Mouse (Mus musculus): ENCODE results near the gene Slc35b2. TPM values are rescaled to one million over a fixed set of nuclear protein-coding genes. Genes with fewer than 3 reads are reported as not detected.

Gene Slc35b2
- polyA plus RNA-seq, 1 experiment from 2014 or later = 110 TPM

DNA sequence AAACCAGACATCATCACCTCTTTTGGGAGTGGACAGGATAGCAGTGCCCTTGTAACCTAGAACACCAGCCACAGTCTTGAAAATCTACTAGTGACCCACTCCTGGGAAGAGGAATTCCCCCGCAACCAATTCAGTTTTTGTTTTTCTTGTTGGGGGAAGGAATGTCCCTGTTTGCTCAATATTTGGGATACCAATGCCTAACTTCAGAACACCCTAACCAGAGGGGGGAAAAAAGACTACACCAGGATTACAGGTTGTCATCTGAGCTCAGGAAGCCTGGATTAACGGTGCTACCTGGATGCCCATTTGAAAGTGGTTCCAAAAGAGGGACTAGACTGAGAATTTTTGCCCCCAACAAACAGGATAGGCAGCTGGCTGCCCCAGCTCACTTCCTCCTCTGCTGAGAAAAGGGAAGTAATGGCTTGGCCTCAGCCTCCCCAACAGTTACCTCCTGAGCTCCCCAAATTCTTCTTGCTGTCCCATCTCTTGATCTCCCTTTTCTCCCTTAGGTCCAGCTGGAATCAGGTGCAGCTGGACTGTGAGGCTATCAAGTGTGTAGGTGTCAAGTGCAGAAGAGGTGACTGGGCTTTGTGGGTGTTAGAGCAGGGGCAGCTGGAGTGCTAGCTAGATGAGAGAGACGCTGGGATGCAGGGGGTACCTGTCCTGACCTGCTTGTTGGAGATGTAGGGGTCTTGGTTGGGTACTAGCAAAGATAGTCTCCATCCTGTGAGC, 7.0 kb upstream of the Slc35b2 start:
- no peak overlapping the region for H3K27ac ChIP-seq (ENCODE audit: low read depth, low read length)
- peaks cover 18% of the 10 kb centered on the region for H3K4me1 ChIP-seq (replicated peaks; ENCODE audit: control insufficient read depth, insufficient read depth, low read length)
- no peak overlapping the region for H3K9ac ChIP-seq (ENCODE audit: low read depth, low read length)
- peak overlapping the region; percentile 73 for H3K4me3 ChIP-seq (ENCODE audit: low read depth, low read length)
- peaks cover 16% of the 10 kb centered on the region for H3K27me3 ChIP-seq (replicated peaks; ENCODE audit: control insufficient read depth, insufficient read depth, low read length)
- H3K9me3 ChIP-seq (ENCODE audit: control insufficient read depth, low read length) = no peaks in the 10 kb centered on the region
- peak overlapping the region; percentile 100 for H3K4me2 ChIP-seq
- 47% methylated on average over 3 of the region's 3 CpGs for WGBS
- H3K36me3 ChIP-seq (ENCODE audit: control insufficient read depth, insufficient read depth, low read length) = no peaks in the 10 kb centered on the region
- no peak for DNase-seq (ENCODE audit: low spot score)
- ATAC-seq (replicated peaks; ENCODE audit: low FRiP score) = no peak

DNA sequence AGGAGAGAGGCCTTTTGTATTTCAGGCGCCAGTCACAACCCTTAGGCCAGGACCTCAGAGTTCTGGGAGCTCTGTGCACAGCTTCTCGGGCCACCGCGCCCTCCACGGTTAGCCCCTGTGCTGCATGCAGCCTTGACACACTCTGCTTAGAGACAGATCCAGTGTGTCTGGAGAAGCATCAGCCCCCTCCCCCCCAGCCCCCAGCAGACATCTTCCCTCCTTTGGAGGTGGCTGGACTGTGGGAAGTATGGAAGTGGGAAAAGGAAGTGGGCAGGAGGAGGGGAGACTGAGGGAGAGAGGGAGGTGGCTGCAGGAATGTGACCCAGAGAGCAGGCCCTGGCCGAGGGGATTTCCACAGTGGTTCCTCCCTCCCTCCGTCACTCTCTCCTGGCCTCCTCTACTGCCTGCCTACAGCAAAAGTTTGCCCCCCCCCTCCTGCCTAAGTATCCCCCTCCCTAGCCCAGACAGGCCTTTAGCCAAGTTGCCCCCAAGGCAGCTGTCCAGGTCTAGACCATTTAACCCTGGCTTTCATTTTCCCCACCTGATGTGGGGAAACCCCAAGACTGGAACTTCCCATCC, 6.3 kb upstream of the Slc35b2 start:
- Histone ChIP-seq H3K4me3 (ENCODE audit: low read depth, low read length) (peak overlapping the region; percentile 21; the same call in 1 of the 2 replicates), H3K36me3 (ENCODE audit: control insufficient read depth, insufficient read depth, low read length) (no peaks in the 10 kb centered on the region), H3K4me1 (replicated peaks; ENCODE audit: control insufficient read depth, insufficient read depth, low read length) (peaks cover 13% of the 10 kb centered on the region), H3K27me3 (replicated peaks; ENCODE audit: control insufficient read depth, insufficient read depth, low read length) (peaks cover 12% of the 10 kb centered on the region), H3K9ac (ENCODE audit: low read depth, low read length) (no peak overlapping the region), H3K27ac (ENCODE audit: low read depth, low read length) (no peak overlapping the region), H3K4me2 (peak overlapping the region; percentile 100), H3K9me3 (ENCODE audit: control insufficient read depth, low read length) (no peaks in the 10 kb centered on the region)
- DNase-seq (ENCODE audit: low spot score) (no peak), ATAC-seq (replicated peaks; ENCODE audit: low FRiP score) (no peak)
- 59% methylated on average over 7 of the region's 7 CpGs for WGBS

DNA sequence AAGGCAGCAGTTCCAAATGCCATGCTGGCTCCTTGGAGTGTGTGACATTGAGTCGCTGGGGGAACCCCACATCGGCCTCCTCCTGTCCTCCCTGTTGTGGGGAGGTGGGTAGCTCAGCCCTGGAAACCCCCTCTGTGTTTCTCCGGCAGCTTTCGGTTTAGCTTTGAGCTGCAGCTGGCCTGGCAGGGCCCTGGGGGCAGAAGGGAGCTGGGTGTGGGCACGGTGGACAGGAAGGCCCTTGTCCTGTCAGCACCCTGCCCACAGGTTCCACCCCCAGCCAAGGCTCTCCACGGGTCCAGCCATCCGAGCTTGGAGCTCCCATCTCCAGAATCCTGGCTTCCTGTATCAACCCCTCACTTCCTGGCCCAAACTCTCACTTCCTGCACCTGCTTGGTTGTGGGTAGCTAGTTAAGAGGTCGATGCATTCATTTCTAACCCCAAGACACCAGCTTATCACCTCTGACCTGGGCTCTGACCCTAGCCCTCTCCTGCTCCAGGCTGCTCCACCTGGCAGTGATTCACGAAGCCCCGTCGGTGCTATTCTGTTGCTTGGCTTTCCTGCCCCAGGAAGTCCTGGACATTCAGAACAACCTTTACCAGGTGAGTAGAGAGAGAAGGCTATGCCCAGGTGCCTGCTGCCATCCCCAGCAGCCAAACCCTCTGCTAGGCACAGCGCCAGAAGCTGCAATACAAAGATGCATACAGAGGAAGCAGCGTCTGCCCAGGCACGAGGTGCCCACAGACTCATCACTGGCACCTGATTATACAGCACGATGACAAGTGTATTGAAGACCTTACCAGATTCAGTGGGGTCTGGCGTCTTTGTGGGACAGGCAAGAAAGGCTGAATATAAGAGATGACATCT, 5.4 kb upstream of the Slc35b2 start:
- Histone ChIP-seq H3K9ac (ENCODE audit: low read depth, low read length) (no peak overlapping the region), H3K27me3 (replicated peaks; ENCODE audit: control insufficient read depth, insufficient read depth, low read length) (peaks cover 12% of the 10 kb centered on the region), H3K36me3 (ENCODE audit: control insufficient read depth, insufficient read depth, low read length) (no peaks in the 10 kb centered on the region), H3K4me1 (replicated peaks; ENCODE audit: control insufficient read depth, insufficient read depth, low read length) (peaks cover 13% of the 10 kb centered on the region), H3K4me3 (ENCODE audit: low read depth, low read length) (no peak overlapping the region), H3K9me3 (ENCODE audit: control insufficient read depth, low read length) (no peaks in the 10 kb centered on the region), H3K27ac (ENCODE audit: low read depth, low read length) (no peak overlapping the region), H3K4me2 (no peak overlapping the region)
- no peak for DNase-seq (ENCODE audit: low spot score)
- WGBS = 63% methylated on average over 16 of the region's 16 CpGs
- no peak for ATAC-seq (replicated peaks; ENCODE audit: low FRiP score)

DNA sequence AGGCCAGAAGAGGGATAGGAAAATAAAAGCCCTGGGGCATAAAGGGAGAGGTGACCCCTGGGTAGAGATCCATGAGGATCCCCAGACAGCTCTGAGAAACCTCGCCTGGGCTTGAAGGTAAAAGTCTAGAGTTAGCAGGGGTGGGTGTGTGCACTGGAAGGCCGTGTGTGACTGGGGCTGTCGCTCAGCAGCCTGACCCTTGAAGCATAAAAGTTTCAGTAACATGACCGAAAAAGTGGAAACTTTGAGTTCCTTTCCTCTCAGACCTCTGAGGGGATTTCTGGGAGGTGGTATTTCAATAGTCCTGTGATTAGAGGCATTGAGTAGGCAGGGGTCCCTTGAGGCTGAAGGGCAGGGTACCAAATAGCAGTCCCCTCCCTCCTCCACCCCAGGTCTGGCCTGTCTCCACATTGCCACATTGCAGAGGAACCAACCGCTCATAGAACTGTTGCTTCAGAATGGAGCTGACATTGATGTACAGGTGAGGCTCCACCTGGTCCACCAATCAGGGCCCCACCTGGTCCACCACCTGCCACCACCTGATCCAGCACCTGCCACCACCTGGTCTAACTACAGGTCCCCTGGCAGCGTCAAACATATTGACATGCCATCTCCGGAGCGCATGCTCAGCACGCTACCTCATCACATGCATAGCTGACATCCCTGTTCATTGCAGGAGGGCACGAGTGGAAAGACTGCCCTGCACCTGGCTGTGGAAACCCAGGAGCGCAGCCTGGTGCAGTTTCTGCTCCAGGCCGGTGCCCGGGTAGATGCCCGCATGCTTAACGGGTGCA, 3.7 kb upstream of the Slc35b2 start:
- peaks cover 12% of the 10 kb centered on the region for H3K27me3 ChIP-seq (replicated peaks; ENCODE audit: control insufficient read depth, insufficient read depth, low read length)
- H3K4me1 ChIP-seq (replicated peaks; ENCODE audit: control insufficient read depth, insufficient read depth, low read length) = peaks cover 16% of the 10 kb centered on the region
- H3K9me3 ChIP-seq (ENCODE audit: control insufficient read depth, low read length) = no peaks in the 10 kb centered on the region
- WGBS = 87% methylated on average over 15 of the region's 15 CpGs
- H3K36me3 ChIP-seq (ENCODE audit: control insufficient read depth, insufficient read depth, low read length) = no peaks in the 10 kb centered on the region
- no peak overlapping the region for H3K4me2 ChIP-seq
- no peak overlapping the region for H3K27ac ChIP-seq (ENCODE audit: low read depth, low read length)
- no peak for DNase-seq (ENCODE audit: low spot score)
- no peak overlapping the region for H3K4me3 ChIP-seq (ENCODE audit: low read depth, low read length)
- ATAC-seq (replicated peaks; ENCODE audit: low FRiP score) = no peak
- no peak overlapping the region for H3K9ac ChIP-seq (ENCODE audit: low read depth, low read length)

DNA sequence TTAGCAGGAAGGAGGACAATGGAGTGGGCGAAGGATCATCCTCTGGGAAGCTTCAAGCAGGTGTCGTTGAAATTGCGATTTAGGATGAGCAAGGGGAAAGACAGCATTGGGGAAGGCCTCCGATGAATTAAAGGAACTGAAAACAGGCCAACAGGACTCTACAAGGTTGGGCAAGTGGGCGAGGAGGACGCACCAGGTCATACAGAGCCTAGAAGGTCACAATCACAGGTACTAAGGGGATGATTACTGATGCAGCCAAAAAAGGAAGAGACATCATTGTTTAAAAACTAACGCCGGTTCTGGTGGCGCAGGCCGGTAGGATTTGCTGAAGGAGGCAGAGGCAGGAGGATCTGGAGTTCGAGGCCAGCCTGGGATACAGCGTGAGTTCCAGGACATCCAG, 458 bp upstream of the Slc35b2 start:
- 73% methylated on average over 12 of the region's 12 CpGs for WGBS
- no peak overlapping the region for H3K27ac ChIP-seq (ENCODE audit: low read depth, low read length)
- no peaks in the 10 kb centered on the region for H3K27me3 ChIP-seq (replicated peaks; ENCODE audit: control insufficient read depth, insufficient read depth, low read length)
- peak overlapping the region; percentile 99; the same call in 1 of the 2 replicates for H3K4me2 ChIP-seq
- peaks cover 21% of the 10 kb centered on the region for H3K4me1 ChIP-seq (replicated peaks; ENCODE audit: control insufficient read depth, insufficient read depth, low read length)
- H3K36me3 ChIP-seq (ENCODE audit: control insufficient read depth, insufficient read depth, low read length) = peaks cover 21% of the 10 kb centered on the region
- H3K9me3 ChIP-seq (ENCODE audit: control insufficient read depth, low read length) = no peaks in the 10 kb centered on the region
- ATAC-seq (replicated peaks; ENCODE audit: low FRiP score) (no peak), DNase-seq (ENCODE audit: low spot score) (no peak)
- no peak overlapping the region for H3K4me3 ChIP-seq (ENCODE audit: low read depth, low read length)
- H3K9ac ChIP-seq (ENCODE audit: low read depth, low read length) = no peak overlapping the region

DNA sequence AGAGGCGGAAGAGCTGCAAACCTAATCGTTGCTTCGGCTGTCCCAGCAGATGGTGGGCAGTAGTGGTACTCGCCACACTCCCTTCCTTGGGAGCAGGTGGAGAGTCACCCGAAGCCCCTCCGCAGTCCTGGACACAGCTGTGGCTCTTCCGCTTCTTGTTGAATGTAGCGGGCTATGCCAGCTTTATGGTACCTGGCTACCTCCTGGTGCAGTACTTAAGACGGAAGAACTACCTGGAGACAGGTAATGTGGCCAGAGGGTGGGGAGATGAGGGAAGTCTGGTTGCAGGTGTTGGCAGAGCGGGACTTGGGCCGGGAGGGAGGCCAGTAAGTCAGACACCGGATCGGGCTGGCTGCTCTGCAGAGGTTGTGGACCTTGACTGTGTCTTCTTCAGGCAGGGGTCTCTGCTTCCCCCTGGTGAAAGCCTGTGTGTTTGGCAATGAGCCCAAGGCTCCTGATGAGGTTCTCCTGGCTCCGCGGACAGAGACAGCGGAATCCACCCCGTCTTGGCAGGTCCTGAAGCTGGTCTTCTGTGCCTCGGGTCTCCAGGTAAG, 934 bp downstream of the Slc35b2 start:
- DNase-seq (ENCODE audit: low spot score) (no peak), ATAC-seq (replicated peaks; ENCODE audit: low FRiP score) (no peak; the same call in 1 of the 2 replicates)
- Histone ChIP-seq H3K4me2 (peak overlapping the region; percentile 99), H3K9ac (ENCODE audit: low read depth, low read length) (peak overlapping the region; percentile 97), H3K4me3 (ENCODE audit: low read depth, low read length) (peak overlapping the region; percentile 98), H3K27ac (ENCODE audit: low read depth, low read length) (peak overlapping the region; percentile 88; the same call in 1 of the 2 replicates), H3K27me3 (replicated peaks; ENCODE audit: control insufficient read depth, insufficient read depth, low read length) (no peaks in the 10 kb centered on the region), H3K4me1 (replicated peaks; ENCODE audit: control insufficient read depth, insufficient read depth, low read length) (peaks cover 30% of the 10 kb centered on the region), H3K9me3 (ENCODE audit: control insufficient read depth, low read length) (no peaks in the 10 kb centered on the region), H3K36me3 (ENCODE audit: control insufficient read depth, insufficient read depth, low read length) (peaks cover 35% of the 10 kb centered on the region)
- WGBS = 13% methylated on average over 18 of the region's 18 CpGs

DNA sequence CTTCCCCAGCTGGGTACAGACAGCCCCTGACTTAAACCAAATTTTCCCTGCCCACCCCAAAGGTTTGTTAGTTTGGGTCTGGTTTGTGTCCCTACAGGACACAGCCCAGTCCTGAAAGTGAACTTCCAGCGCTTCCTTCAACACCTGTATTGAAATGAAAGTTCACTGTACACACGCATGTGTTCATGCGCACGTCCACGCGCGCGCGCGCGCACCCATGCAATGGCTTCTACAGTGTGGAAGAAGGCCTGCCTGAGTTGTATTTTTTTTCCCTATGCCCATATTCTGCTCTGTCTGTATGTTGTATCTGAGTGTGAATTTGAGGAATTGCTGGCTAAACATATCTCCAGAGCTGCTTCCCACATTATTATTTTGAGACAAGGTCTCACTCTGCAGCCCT, 1.4 kb downstream of the Slc35b2 start:
- DNase-seq (ENCODE audit: low spot score) = no peak
- no peaks in the 10 kb centered on the region for H3K27me3 ChIP-seq (replicated peaks; ENCODE audit: control insufficient read depth, insufficient read depth, low read length)
- H3K4me2 ChIP-seq = peak overlapping the region; percentile 99
- WGBS = 94% methylated on average over 11 of the region's 11 CpGs
- H3K4me3 ChIP-seq (ENCODE audit: low read depth, low read length) = peak overlapping the region; percentile 98
- no peak for ATAC-seq (replicated peaks; ENCODE audit: low FRiP score)
- no peak overlapping the region for H3K27ac ChIP-seq (ENCODE audit: low read depth, low read length)
- peaks cover 40% of the 10 kb centered on the region for H3K36me3 ChIP-seq (ENCODE audit: control insufficient read depth, insufficient read depth, low read length)
- no peaks in the 10 kb centered on the region for H3K9me3 ChIP-seq (ENCODE audit: control insufficient read depth, low read length)
- peaks cover 32% of the 10 kb centered on the region for H3K4me1 ChIP-seq (replicated peaks; ENCODE audit: control insufficient read depth, insufficient read depth, low read length)
- peak overlapping the region; percentile 97 for H3K9ac ChIP-seq (ENCODE audit: low read depth, low read length)

DNA sequence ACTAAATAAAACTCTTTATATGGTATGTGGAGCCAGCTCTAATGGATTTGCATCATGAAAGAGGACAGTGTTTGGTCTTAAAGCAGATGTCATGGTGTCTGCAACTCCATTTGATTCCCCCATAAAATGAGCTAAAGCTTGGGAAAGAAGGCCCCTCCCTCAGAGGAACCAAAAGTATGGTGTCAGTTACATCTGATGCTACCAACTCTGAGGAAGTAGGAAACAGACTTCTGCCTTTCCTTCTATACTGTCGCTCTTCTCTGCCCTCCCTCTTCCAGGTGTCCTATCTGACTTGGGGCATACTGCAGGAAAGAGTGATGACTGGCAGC, 2.3 kb downstream of the Slc35b2 start:
- 0 out of 2 replicates have a peak overlapping the region, but pooled peaks have one; percentile 2 for H3K4me3 ChIP-seq (ENCODE audit: low read depth, low read length)
- peaks cover 39% of the 10 kb centered on the region for H3K4me1 ChIP-seq (replicated peaks; ENCODE audit: control insufficient read depth, insufficient read depth, low read length)
- 72% methylated on average over 1 of the region's 1 CpGs for WGBS
- no peak for DNase-seq (ENCODE audit: low spot score)
- peaks cover 49% of the 10 kb centered on the region for H3K36me3 ChIP-seq (ENCODE audit: control insufficient read depth, insufficient read depth, low read length)
- ATAC-seq (replicated peaks; ENCODE audit: low FRiP score) = no peak
- H3K9ac ChIP-seq (ENCODE audit: low read depth, low read length) = no peak overlapping the region
- H3K4me2 ChIP-seq = no peak overlapping the region
- H3K27ac ChIP-seq (ENCODE audit: low read depth, low read length) = peak overlapping the region; percentile 19; the same call in 1 of the 2 replicates
- H3K27me3 ChIP-seq (replicated peaks; ENCODE audit: control insufficient read depth, insufficient read depth, low read length) = no peaks in the 10 kb centered on the region
- H3K9me3 ChIP-seq (ENCODE audit: control insufficient read depth, low read length) = no peaks in the 10 kb centered on the region

All from liver, embryonic 11.5 days (tissue).